ENCODE assay signal across 8 mouse cellular contexts in genomic region chr14:25108101-25108652, GRCm38 (mm10).
A peak's percentile ranks its signal among the peaks of the same experiment; 100 is the strongest.
DNase-seq lines count a peak whose midpoint lies in the region; ATAC-seq and TF ChIP-seq lines count a peak whose summit lies in the region.

No protein-coding gene starts in this region.

- peak overlapping the region; percentile 65 for H3K9ac ChIP-seq in hindbrain, embryonic 12.5 days
- H3K9ac ChIP-seq in limb, embryonic 12.5 days (replicated peaks), result no peak overlapping the region
- peak overlapping the region; percentile 47 for H3K9ac ChIP-seq in neural tube, embryonic 14.5 days (replicated peaks; ENCODE audit: low read depth, low read length)

- ATAC-seq in hindbrain, embryonic 12.5 days (ENCODE audit: low FRiP score), result peak; percentile 48
- ATAC-seq in limb, embryonic 12.5 days (ENCODE audit: insufficient number of reproducible peaks, insufficient read depth, low FRiP score, low TSS enrichment, low read depth), result no peak
- peak; percentile 68 for ATAC-seq in neural tube, embryonic 14.5 days (ENCODE audit: low read depth)

- H3K4me3 ChIP-seq in E14TG2a.4 (replicated peaks; ENCODE audit: low read length), result peak overlapping the region; percentile 53
- no peak overlapping the region for H3K4me3 ChIP-seq in hindbrain, embryonic 12.5 days
- no peak overlapping the region for H3K4me3 ChIP-seq in limb, embryonic 12.5 days (replicated peaks)
- no peak overlapping the region; the same call in 1 of the 2 replicates for H3K4me3 ChIP-seq in neural tube, embryonic 14.5 days (ENCODE audit: low read depth, low read length)
- no peak overlapping the region for H3K4me3 ChIP-seq in left cerebral cortex, adult 2 months

- peaks cover 3% of the 10 kb centered on the region for H3K27me3 ChIP-seq in E14TG2a.4 (ENCODE audit: insufficient read depth, low read length)
- H3K27me3 ChIP-seq in hindbrain, embryonic 12.5 days, result no peaks in the 10 kb centered on the region
- H3K27me3 ChIP-seq in limb, embryonic 12.5 days, result no peaks in the 10 kb centered on the region
- H3K27me3 ChIP-seq in neural tube, embryonic 14.5 days (ENCODE audit: control insufficient read depth, insufficient read depth, low read length), result no peaks in the 10 kb centered on the region

- H3K9me3 ChIP-seq in E14TG2a.4 (ENCODE audit: low read length), result no peaks in the 10 kb centered on the region
- no peaks in the 10 kb centered on the region for H3K9me3 ChIP-seq in hindbrain, embryonic 12.5 days (replicated peaks)
- H3K9me3 ChIP-seq in limb, embryonic 12.5 days, result no peaks in the 10 kb centered on the region
- no peaks in the 10 kb centered on the region for H3K9me3 ChIP-seq in neural tube, embryonic 14.5 days (ENCODE audit: control insufficient read depth, low read length)

- H3K36me3 ChIP-seq in E14TG2a.4 (ENCODE audit: insufficient read depth, low read length), result no peaks in the 10 kb centered on the region
- no peaks in the 10 kb centered on the region for H3K36me3 ChIP-seq in hindbrain, embryonic 12.5 days
- no peaks in the 10 kb centered on the region for H3K36me3 ChIP-seq in limb, embryonic 12.5 days
- H3K36me3 ChIP-seq in neural tube, embryonic 14.5 days (ENCODE audit: control insufficient read depth, insufficient read depth, low read length), result no peaks in the 10 kb centered on the region

- DNase-seq in adrenal gland, postnatal 14 days, result peak; percentile 53
- DNase-seq in left cerebral cortex, adult 9 months (ENCODE audit: low spot score in 2 of 2), result no peak
- DNase-seq in urinary bladder, adult 2 months (ENCODE audit: low spot score), result no peak
- DNase-seq in left cerebral cortex, adult 2 months (ENCODE audit: extremely low spot score in 1 of 2, low spot score in 2 of 2), result no peak

- no peak for TF ChIP-seq CTCF in E14TG2a.4 (conservative IDR thresholded peaks at IDR 0.05; ENCODE audit: low read length)
- TF ChIP-seq CTCF in left cerebral cortex, adult 2 months (IDR thresholded peaks at IDR 0.05), result no peak

- intact Hi-C loops in left cerebral cortex, adult 2 months (cut with DNase I), result no loop called here

- WGBS in hindbrain, embryonic 12.5 days, result 17% methylated on average over 17 of the region's 17 CpGs
- 24% methylated on average over 17 of the region's 17 CpGs for WGBS in limb, embryonic 12.5 days
- 5% methylated on average over 17 of the region's 17 CpGs for WGBS in neural tube, embryonic 14.5 days

- H3K4me1 ChIP-seq in E14TG2a.4 (replicated peaks; ENCODE audit: low read depth, low read length), result peaks cover 30% of the 10 kb centered on the region
- H3K4me1 ChIP-seq in hindbrain, embryonic 12.5 days, result peaks cover 41% of the 10 kb centered on the region
- H3K4me1 ChIP-seq in limb, embryonic 12.5 days (replicated peaks), result peaks cover 53% of the 10 kb centered on the region
- peaks cover 20% of the 10 kb centered on the region for H3K4me1 ChIP-seq in neural tube, embryonic 14.5 days (ENCODE audit: control insufficient read depth, insufficient read depth, low read length)

- H3K4me2 ChIP-seq in hindbrain, embryonic 12.5 days (replicated peaks), result peak overlapping the region; percentile 44
- H3K4me2 ChIP-seq in limb, embryonic 12.5 days, result peak overlapping the region; percentile 23
- H3K4me2 ChIP-seq in neural tube, embryonic 14.5 days (ENCODE audit: low read depth, low read length), result peak overlapping the region; percentile 37

- peak overlapping the region; percentile 99 for H3K27ac ChIP-seq in hindbrain, embryonic 12.5 days
- peak overlapping the region; percentile 86 for H3K27ac ChIP-seq in limb, embryonic 12.5 days
- peak overlapping the region; percentile 96 for H3K27ac ChIP-seq in neural tube, embryonic 14.5 days (ENCODE audit: low read depth, low read length)
- H3K27ac ChIP-seq in left cerebral cortex, adult 2 months, result no peak overlapping the region
